Mouse (Mus musculus) kidney, adult 11 months (tissue): ENCODE results near the gene Ndufaf8.

Experiments
- DNase-seq: peaks from one replicate; pipeline ENCODE4 v3.0.0; 2022

The Ndufaf8 gene

GRCm38 (mm10) chr11:120090661-120091060, 8.1 kb upstream of the Ndufaf8 start:
- DNase-seq, result no peak

GRCm38 (mm10) chr11:120092817-120093591, 5.7 kb upstream of the Ndufaf8 start:
- no peak for DNase-seq

GRCm38 (mm10) chr11:120101036-120101435, 2.3 kb downstream of the Ndufaf8 start:
- DNase-seq, result peak; percentile 83

- DNase-seq, result no peak
Observed at GRCm38 (mm10) chr11:120103431-120103997, 4.8 kb downstream of the Ndufaf8 start.

- DNase-seq, result peak; percentile 54
Observed at GRCm38 (mm10) chr11:120107026-120107425, 8.3 kb downstream of the Ndufaf8 start.

GRCm38 (mm10) chr11:120107796-120108195, 9.1 kb downstream of the Ndufaf8 start:
- peak; percentile 83 for DNase-seq

GRCm38 (mm10) chr11:120109558-120110210, 11.0 kb downstream of the Ndufaf8 start:
- DNase-seq, result peak; percentile 44

GRCm38 (mm10) chr11:120110554-120110953, 11.8 kb downstream of the Ndufaf8 start:
- DNase-seq, result no peak

GRCm38 (mm10) chr11:120111033-120111432, 12.3 kb downstream of the Ndufaf8 start:
- DNase-seq, result no peak

GRCm38 (mm10) chr11:120112136-120112535, 13.4 kb downstream of the Ndufaf8 start:
- DNase-seq, result peak; percentile 76

- DNase-seq, result no peak
Observed at GRCm38 (mm10) chr11:120114488-120115215, 15.9 kb downstream of the Ndufaf8 start.

- DNase-seq, result no peak
Observed at GRCm38 (mm10) chr11:120117626-120118025, 18.9 kb downstream of the Ndufaf8 start.

GRCm38 (mm10) chr11:120119108-120119507, 20.4 kb downstream of the Ndufaf8 start:
- no peak for DNase-seq

GRCm38 (mm10) chr11:120119936-120120541, 21.3 kb downstream of the Ndufaf8 start:
- DNase-seq, result no peak

- DNase-seq, result peak; percentile 64
Observed at GRCm38 (mm10) chr11:120120642-120121420, 22.1 kb downstream of the Ndufaf8 start.

- no peak for DNase-seq
Observed at GRCm38 (mm10) chr11:120122126-120122525, 23.4 kb downstream of the Ndufaf8 start.

GRCm38 (mm10) chr11:120126845-120127244, 28.1 kb downstream of the Ndufaf8 start:
- DNase-seq, result no peak

GRCm38 (mm10) chr11:120129281-120129680, 30.6 kb downstream of the Ndufaf8 start:
- DNase-seq, result no peak

GRCm38 (mm10) chr11:120134148-120134547, 35.4 kb downstream of the Ndufaf8 start:
- DNase-seq, result no peak

- no peak for DNase-seq
Observed at GRCm38 (mm10) chr11:120134847-120135530, 36.3 kb downstream of the Ndufaf8 start.

GRCm38 (mm10) chr11:120136195-120136594, 37.5 kb downstream of the Ndufaf8 start:
- no peak for DNase-seq
